Comparison of ENCODE assay signal across 26 mouse cellular contexts in genomic region chr9:51290980-51291379, GRCm38 (mm10). TPM values are rescaled to one million over a fixed set of nuclear protein-coding genes. Genes with fewer than 3 reads are reported as not detected.
DNase-seq lines count a peak whose midpoint lies in the region; ATAC-seq and TF ChIP-seq lines count a peak whose summit lies in the region.
"Had no signal": no experiment of that assay in that cellular context is flagged by ENCODE, and none has a peak within 500 bp of the region (broad histone marks: within the 10 kb centered on the region; RNA-seq: fewer than 3 reads in every experiment).

No protein-coding gene starts in this region.

- TF ChIP-seq EP300 in stomach, postnatal 0 days (optimal IDR thresholded peaks at IDR 0.05) = no peak

- no peak for DNase-seq in embryonic facial prominence, embryonic 14.5 days (ENCODE audit: low spot score)
- no peak for DNase-seq in embryonic facial prominence, embryonic 10.5 days (ENCODE audit: low spot score)
- peak; percentile 19 for DNase-seq in stomach, postnatal 0 days (ENCODE audit: low spot score)
- DNase-seq in adrenal gland, postnatal 25 days = no peak
- DNase-seq: adrenal gland, adult 2 months; adrenal gland, adult 8-10 months; adrenal gland, postnatal 10 days; adrenal gland, postnatal 14 days; adrenal gland, postnatal 36 days; B cell, adult 2 months; cerebellum, adult 11 months; cerebellum, adult 11-12 months; cerebellum, adult 18-20 months; cerebellum, adult 2 months had no signal

- no peaks in the 10 kb centered on the region for H3K9me3 ChIP-seq in embryonic facial prominence, embryonic 14.5 days (ENCODE audit: control insufficient read depth, low read length)
- H3K9me3 ChIP-seq in embryonic facial prominence, embryonic 10.5 days = no peaks in the 10 kb centered on the region
- H3K9me3 ChIP-seq in intestine, embryonic 16.5 days (ENCODE audit: control insufficient read depth, low read length) = no peaks in the 10 kb centered on the region
- H3K9me3 ChIP-seq in intestine, postnatal 0 days (ENCODE audit: control insufficient read depth) = no peaks in the 10 kb centered on the region
- H3K9me3 ChIP-seq in stomach, postnatal 0 days (ENCODE audit: control insufficient read depth, low read length) = no peaks in the 10 kb centered on the region
- H3K9me3 ChIP-seq: G1E had no signal

- WGBS in embryonic facial prominence, embryonic 14.5 days = 68% methylated on average over 4 of the region's 4 CpGs
- WGBS in embryonic facial prominence, embryonic 10.5 days = 76% methylated on average over 4 of the region's 4 CpGs
- 70% methylated on average over 4 of the region's 4 CpGs for WGBS in intestine, embryonic 16.5 days
- 52% methylated on average over 4 of the region's 4 CpGs for WGBS in intestine, postnatal 0 days
- 58% methylated on average over 4 of the region's 4 CpGs for WGBS in stomach, postnatal 0 days

- no peak for TF ChIP-seq CTCF in intestine, postnatal 0 days (IDR thresholded peaks at IDR 0.05; ENCODE audit: low read depth)
- no peak for TF ChIP-seq CTCF in stomach, postnatal 0 days (IDR thresholded peaks at IDR 0.05; ENCODE audit: low read depth)

- no peaks in the 10 kb centered on the region for H3K4me1 ChIP-seq in embryonic facial prominence, embryonic 14.5 days (ENCODE audit: control insufficient read depth, insufficient read depth, low read length)
- no peaks in the 10 kb centered on the region for H3K4me1 ChIP-seq in embryonic facial prominence, embryonic 10.5 days
- peaks cover 6% of the 10 kb centered on the region; the same call in 1 of the 2 replicates for H3K4me1 ChIP-seq in intestine, embryonic 16.5 days (ENCODE audit: control insufficient read depth, insufficient read depth, low read length)
- 0 out of 2 replicates have a peak, but pooled peaks cover 4% of the 10 kb centered on the region for H3K4me1 ChIP-seq in intestine, postnatal 0 days (replicated peaks; ENCODE audit: control insufficient read depth, insufficient read depth, low read length)
- H3K4me1 ChIP-seq in stomach, postnatal 0 days (replicated peaks; ENCODE audit: control insufficient read depth, insufficient read depth) = no peaks in the 10 kb centered on the region

- H3K4me3 ChIP-seq in embryonic facial prominence, embryonic 14.5 days (ENCODE audit: low read depth, low read length) = no peak overlapping the region
- H3K4me3 ChIP-seq in embryonic facial prominence, embryonic 10.5 days = no peak overlapping the region
- no peak overlapping the region for H3K4me3 ChIP-seq in intestine, embryonic 16.5 days (ENCODE audit: low read length)
- H3K4me3 ChIP-seq in intestine, postnatal 0 days (ENCODE audit: low read depth, low read length) = no peak overlapping the region
- no peak overlapping the region for H3K4me3 ChIP-seq in stomach, postnatal 0 days (ENCODE audit: low read depth, low read length)

- H3K27ac ChIP-seq in embryonic facial prominence, embryonic 14.5 days (replicated peaks; ENCODE audit: low read depth, low read length) = no peak overlapping the region
- no peak overlapping the region for H3K27ac ChIP-seq in embryonic facial prominence, embryonic 10.5 days (replicated peaks)
- no peak overlapping the region for H3K27ac ChIP-seq in intestine, embryonic 16.5 days (ENCODE audit: low read length)
- no peak overlapping the region for H3K27ac ChIP-seq in intestine, postnatal 0 days (ENCODE audit: low read depth, low read length)
- H3K27ac ChIP-seq in stomach, postnatal 0 days (replicated peaks) = no peak overlapping the region

- no peaks in the 10 kb centered on the region for H3K27me3 ChIP-seq in embryonic facial prominence, embryonic 14.5 days (replicated peaks; ENCODE audit: control insufficient read depth, insufficient read depth, low read length)
- H3K27me3 ChIP-seq in embryonic facial prominence, embryonic 10.5 days (replicated peaks; ENCODE audit: low read depth, poor library complexity, severe bottlenecking) = no peaks in the 10 kb centered on the region; the same call in 1 of the 2 replicates
- H3K27me3 ChIP-seq in intestine, embryonic 16.5 days (replicated peaks; ENCODE audit: control insufficient read depth, insufficient read depth, low read length) = no peaks in the 10 kb centered on the region
- H3K27me3 ChIP-seq in intestine, postnatal 0 days (replicated peaks; ENCODE audit: control insufficient read depth, insufficient read depth, low read length) = peaks cover 15% of the 10 kb centered on the region; the same call in 1 of the 2 replicates
- H3K27me3 ChIP-seq in stomach, postnatal 0 days (ENCODE audit: control insufficient read depth, insufficient read depth, low read length) = no peaks in the 10 kb centered on the region
- H3K27me3 ChIP-seq: CH12.LX, Patski had no signal

- peak; percentile 15; the same call in 1 of the 2 replicates for ATAC-seq in embryonic facial prominence, embryonic 14.5 days (ENCODE audit: low read depth)
- peak; percentile 58; the same call in 1 of the 2 replicates for ATAC-seq in intestine, embryonic 16.5 days
- no peak for ATAC-seq in intestine, postnatal 0 days
- peak; percentile 68 for ATAC-seq in stomach, postnatal 0 days (ENCODE audit: low FRiP score, low TSS enrichment)
- ATAC-seq: activated CD4-positive, CD25-positive, alpha-beta regulatory T cell, adult 4 months; CD4-positive, CD25-positive, alpha-beta regulatory T cell, adult 4 months; Patski had no signal

- no peak overlapping the region for H3K4me2 ChIP-seq in embryonic facial prominence, embryonic 14.5 days (ENCODE audit: low read depth, low read length)
- H3K4me2 ChIP-seq in intestine, embryonic 16.5 days (ENCODE audit: low read depth, low read length) = no peak overlapping the region
- no peak overlapping the region for H3K4me2 ChIP-seq in intestine, postnatal 0 days (replicated peaks; ENCODE audit: low read depth)
- no peak overlapping the region for H3K4me2 ChIP-seq in stomach, postnatal 0 days (replicated peaks; ENCODE audit: low read depth)

- H3K9ac ChIP-seq in embryonic facial prominence, embryonic 14.5 days (ENCODE audit: low read depth, low read length) = no peak overlapping the region
- no peak overlapping the region for H3K9ac ChIP-seq in intestine, embryonic 16.5 days (ENCODE audit: low read depth, low read length)
- no peak overlapping the region for H3K9ac ChIP-seq in intestine, postnatal 0 days (ENCODE audit: low read depth, low read length)
- H3K9ac ChIP-seq in stomach, postnatal 0 days (ENCODE audit: low read length) = no peak overlapping the region

- H3K36me3 ChIP-seq in embryonic facial prominence, embryonic 14.5 days (ENCODE audit: control insufficient read depth, insufficient read depth, low read length) = no peaks in the 10 kb centered on the region
- no peaks in the 10 kb centered on the region for H3K36me3 ChIP-seq in embryonic facial prominence, embryonic 10.5 days (replicated peaks)
- H3K36me3 ChIP-seq in intestine, embryonic 16.5 days (ENCODE audit: control insufficient read depth, insufficient read depth, low read length) = no peaks in the 10 kb centered on the region
- no peaks in the 10 kb centered on the region for H3K36me3 ChIP-seq in intestine, postnatal 0 days (ENCODE audit: control insufficient read depth, insufficient read depth)
- no peaks in the 10 kb centered on the region for H3K36me3 ChIP-seq in stomach, postnatal 0 days (ENCODE audit: control insufficient read depth, insufficient read depth, low read length)
- H3K36me3 ChIP-seq: G1E had no signal

RNA-seq across cellular contexts. Expression of gene Colca2, which starts 12.6 kb away (rescaled TPM):
- 4.0 and 4.3 TPM in 2 replicates for polyA plus RNA-seq in embryonic facial prominence, embryonic 14.5 days (2014; fragmentation: Nextera tagmentation; extraction: Ambion mirVana)
- polyA plus RNA-seq in embryonic facial prominence, embryonic 10.5 days (2016; fragmentation: Nextera tagmentation; extraction: Ambion mirVana) = 1.9 and 2.1 TPM in 2 replicates
- polyA plus RNA-seq in intestine, embryonic 16.5 days (2015; fragmentation: Nextera tagmentation; extraction: Ambion mirVana) = 1.4 and 2.1 TPM in 2 replicates
- 1.3 and 1.7 TPM in 2 replicates for polyA plus RNA-seq in intestine, postnatal 0 days (2015; fragmentation: Nextera tagmentation; extraction: Ambion mirVana)
- polyA plus RNA-seq in stomach, postnatal 0 days (2015; fragmentation: Nextera tagmentation; extraction: Ambion mirVana) = 11.1 and 11.2 TPM in 2 replicates
- 2.7 and 3.6 TPM in 2 replicates for total RNA-seq in adrenal gland, postnatal 25 days (2021)
- total RNA-seq: CH12.LX, MEL had no signal
- polyA plus RNA-seq: activated CD4-positive, CD25-positive, alpha-beta regulatory T cell, adult 4 months; G1E had no signal

RNA-seq across cellular contexts. Expression of gene 1810046K07Rik, which starts 37.7 kb away (rescaled TPM):
- polyA plus RNA-seq in embryonic facial prominence, embryonic 14.5 days (2014; fragmentation: Nextera tagmentation; extraction: Ambion mirVana) = not detected in 2 replicates
- polyA plus RNA-seq in embryonic facial prominence, embryonic 10.5 days (2016; fragmentation: Nextera tagmentation; extraction: Ambion mirVana) = not detected in 2 replicates
- 0.18 TPM in 1 of 2 replicates, not detected in the other for polyA plus RNA-seq in intestine, embryonic 16.5 days (2015; fragmentation: Nextera tagmentation; extraction: Ambion mirVana)
- polyA plus RNA-seq in intestine, postnatal 0 days (2015; fragmentation: Nextera tagmentation; extraction: Ambion mirVana) = 0.09 and 0.25 TPM in 2 replicates
- 0.23 and 0.27 TPM in 2 replicates for polyA plus RNA-seq in stomach, postnatal 0 days (2015; fragmentation: Nextera tagmentation; extraction: Ambion mirVana)
- not detected in 2 replicates for total RNA-seq in adrenal gland, postnatal 25 days (2021)
- total RNA-seq: adrenal gland, adult 18-20 months; adrenal gland, adult 2 months; adrenal gland, postnatal 36 days; ES-E14; G1E; MEL had no signal
- polyA plus RNA-seq: activated CD4-positive, CD25-positive, alpha-beta regulatory T cell, adult 4 months; adrenal gland, adult 2 months; brain, embryonic 14.5 days; C2C12; CD4-positive, CD25-positive, alpha-beta regulatory T cell, adult 4 months; cerebellum, adult 2 months; G1E; Patski had no signal
